Mouse (Mus musculus): ENCODE measurements around the gene Sfmbt1. TPM values are rescaled to one million over a fixed set of nuclear protein-coding genes. Genes with fewer than 3 reads are reported as not detected.

Gene Sfmbt1
- total and polyA plus RNA-seq, 3 experiments, result 9.4 to 33.0 (median 13.7) TPM

- H3K9me3 ChIP-seq (replicated peaks; ENCODE audit: insufficient read depth, low read length), result no peaks in the 10 kb centered on the region
- no peak overlapping the region for H3K27ac ChIP-seq (ENCODE audit: control insufficient read depth, low read depth, low read length)
- DNase-seq (ENCODE audit: low read depth, low spot score), result no peak
- peaks cover 16 to 19% of the 10 kb centered on the region in 2 experiments for H3K4me1 ChIP-seq (ENCODE audit: control insufficient read depth in 1 of 2, insufficient read depth in 2 of 2, low read length in 2 of 2)
- no peaks in the 10 kb centered on the region for H3K27me3 ChIP-seq (ENCODE audit: control insufficient read depth in 1 of 2, insufficient read depth in 2 of 2, low read length in 2 of 2)
- H3K79me2 ChIP-seq (ENCODE audit: control insufficient read depth, insufficient read depth, low read length, poor library complexity), result no peaks in the 10 kb centered on the region
- peaks cover 2 to 16% of the 10 kb centered on the region in 2 experiments for H3K36me3 ChIP-seq (ENCODE audit: control insufficient read depth in 1 of 2, insufficient read depth in 2 of 2, low read length in 2 of 2)
- H3K4me3 ChIP-seq (ENCODE audit: control insufficient read depth in 1 of 2, insufficient read depth in 1 of 2, low read depth in 2 of 2, low read length in 2 of 2), result no peak overlapping the region
- no peak for TF ChIP-seq USF2 (IDR thresholded peaks at IDR 0.05; ENCODE audit: borderline replicate concordance in 1 of 2, insufficient read depth in 1 of 2, low read depth in 1 of 2, low read length in 2 of 2)
- no peak for TF ChIP-seq ZC3H11A (IDR thresholded peaks at IDR 0.05; ENCODE audit: low read depth, low read length)
- TF ChIP-seq TAL1 (IDR thresholded peaks at IDR 0.05; ENCODE audit: low read length), result no peak
- TF ChIP-seq USF1 (IDR thresholded peaks at IDR 0.05; ENCODE audit: low read depth, low read length), result no peak
- TF ChIP-seq ZNF384 (IDR thresholded peaks at IDR 0.05; ENCODE audit: low read depth, low read length), result no peak
- no peak for TF ChIP-seq ETS1 (IDR thresholded peaks at IDR 0.05; ENCODE audit: low read depth, low read length)
- no peak for TF ChIP-seq E2F4 (IDR thresholded peaks at IDR 0.05; ENCODE audit: borderline replicate concordance, low read depth, low read length)
- no peak for TF ChIP-seq POLR2AphosphoS5 (IDR thresholded peaks at IDR 0.05; ENCODE audit: borderline replicate concordance, low read depth, low read length)
- TF ChIP-seq RCOR1 (IDR thresholded peaks at IDR 0.05; ENCODE audit: low read depth, low read length), result no peak
- TF ChIP-seq SIN3A (IDR thresholded peaks at IDR 0.05; ENCODE audit: low read length), result no peak
- TF ChIP-seq ELF1 (IDR thresholded peaks at IDR 0.05; ENCODE audit: low read depth, low read length), result no peak
- no peak for TF ChIP-seq MYC (IDR thresholded peaks at IDR 0.05; ENCODE audit: low read depth, low read length)
- no peak for TF ChIP-seq NRF1 (IDR thresholded peaks at IDR 0.05; ENCODE audit: insufficient read depth, low read depth, low read length, poor library complexity, severe bottlenecking)
- no peak for TF ChIP-seq CHD2 (IDR thresholded peaks at IDR 0.05; ENCODE audit: low read length)
- no peak for TF ChIP-seq MEF2A (IDR thresholded peaks at IDR 0.05; ENCODE audit: extremely low read depth, insufficient replicate concordance, low read depth, low read length, poor library complexity, severe bottlenecking)
- no peak for TF ChIP-seq TCF12 (IDR thresholded peaks at IDR 0.05; ENCODE audit: low read depth, low read length)
- TF ChIP-seq UBTF (IDR thresholded peaks at IDR 0.05; ENCODE audit: borderline replicate concordance, insufficient read depth, low read depth, low read length), result no peak
- no peak for TF ChIP-seq EP300 (IDR thresholded peaks at IDR 0.05; ENCODE audit: low read depth in 1 of 2, low read length in 2 of 2)
- H3K9ac ChIP-seq (ENCODE audit: control insufficient read depth, low read depth, low read length, poor library complexity, severe bottlenecking), result no peak overlapping the region
Measured at GRCm38 (mm10) chr14:30861421-30862125, 146.9 kb downstream of the Sfmbt1 start.

- no peak for TF ChIP-seq RAD21 (IDR thresholded peaks at IDR 0.05; ENCODE audit: low read depth, low read length)
- no peak for TF ChIP-seq E2F4 (IDR thresholded peaks at IDR 0.05; ENCODE audit: borderline replicate concordance, low read depth, low read length)
- TF ChIP-seq ETS1 (IDR thresholded peaks at IDR 0.05; ENCODE audit: low read depth, low read length), result no peak
- no peak for TF ChIP-seq MXI1 (IDR thresholded peaks at IDR 0.05; ENCODE audit: low read depth, low read length)
- TF ChIP-seq ZNF384 (IDR thresholded peaks at IDR 0.05; ENCODE audit: low read depth, low read length), result no peak
- no peak for TF ChIP-seq MYB (IDR thresholded peaks at IDR 0.05; ENCODE audit: low read depth, low read length)
- TF ChIP-seq SMC3 (IDR thresholded peaks at IDR 0.05; ENCODE audit: low read depth, low read length), result no peak
- TF ChIP-seq NRF1 (IDR thresholded peaks at IDR 0.05; ENCODE audit: insufficient read depth, low read depth, low read length, poor library complexity, severe bottlenecking), result no peak
- TF ChIP-seq ZKSCAN1 (IDR thresholded peaks at IDR 0.05; ENCODE audit: low read depth, low read length), result no peak
- TF ChIP-seq MYC (IDR thresholded peaks at IDR 0.05; ENCODE audit: low read depth, low read length), result no peak
- TF ChIP-seq POLR2AphosphoS2 (IDR thresholded peaks at IDR 0.05; ENCODE audit: low read length), result no peak
- DNase-seq (ENCODE audit: low read depth, low spot score), result no peak
- Histone ChIP-seq H3K79me2 (ENCODE audit: control insufficient read depth, insufficient read depth, low read length, poor library complexity) (no peaks in the 10 kb centered on the region), H3K27ac (ENCODE audit: control insufficient read depth, low read depth, low read length) (no peak overlapping the region), H3K9ac (ENCODE audit: control insufficient read depth, low read depth, low read length, poor library complexity, severe bottlenecking) (no peak overlapping the region), H3K4me1 (ENCODE audit: control insufficient read depth in 1 of 2, insufficient read depth in 2 of 2, low read length in 2 of 2) (peaks cover 9 to 12% of the 10 kb centered on the region in 2 experiments), H3K4me3 (ENCODE audit: control insufficient read depth in 1 of 2, insufficient read depth in 1 of 2, low read depth in 2 of 2, low read length in 2 of 2) (no peak overlapping the region), H3K9me3 (replicated peaks; ENCODE audit: insufficient read depth, low read length) (no peaks in the 10 kb centered on the region), H3K27me3 (ENCODE audit: control insufficient read depth in 1 of 2, insufficient read depth in 2 of 2, low read length in 2 of 2) (no peaks in the 10 kb centered on the region), H3K36me3 (ENCODE audit: control insufficient read depth in 1 of 2, insufficient read depth in 2 of 2, low read length in 2 of 2) (peaks cover 2 to 8% of the 10 kb centered on the region in 2 experiments)
Measured at GRCm38 (mm10) chr14:30862368-30862767, 147.7 kb downstream of the Sfmbt1 start.

All from MEL (cell line).